Mouse (Mus musculus) cerebellum, adult 9-10 months (tissue): Measurements from ENCODE around the gene Shcbp1l.

Experiments used
- DNase-seq: peaks from one replicate; pipeline ENCODE4 v3.0.0; 2022

Gene Shcbp1l

DNA sequence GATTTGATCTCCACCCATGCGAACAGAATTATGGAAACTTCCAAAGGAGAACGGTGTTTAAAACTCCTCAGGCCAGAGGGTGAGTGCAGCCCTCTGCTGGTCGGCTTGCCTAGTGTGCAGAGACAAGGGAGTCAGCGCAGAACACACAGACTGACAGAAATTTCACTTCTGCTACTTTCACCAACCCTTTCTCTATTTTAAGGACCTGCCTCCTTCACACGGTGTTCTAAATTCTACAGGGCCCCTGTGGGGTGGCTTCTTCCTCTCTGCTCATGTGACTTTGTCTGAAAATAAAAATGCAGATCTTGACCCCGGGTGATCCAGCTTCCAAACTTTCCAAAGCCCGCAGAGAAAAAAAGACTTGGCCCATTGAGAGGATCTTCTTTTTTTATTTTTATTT, 64.2 kb downstream of the Shcbp1l start:
- DNase-seq: no peak

DNA sequence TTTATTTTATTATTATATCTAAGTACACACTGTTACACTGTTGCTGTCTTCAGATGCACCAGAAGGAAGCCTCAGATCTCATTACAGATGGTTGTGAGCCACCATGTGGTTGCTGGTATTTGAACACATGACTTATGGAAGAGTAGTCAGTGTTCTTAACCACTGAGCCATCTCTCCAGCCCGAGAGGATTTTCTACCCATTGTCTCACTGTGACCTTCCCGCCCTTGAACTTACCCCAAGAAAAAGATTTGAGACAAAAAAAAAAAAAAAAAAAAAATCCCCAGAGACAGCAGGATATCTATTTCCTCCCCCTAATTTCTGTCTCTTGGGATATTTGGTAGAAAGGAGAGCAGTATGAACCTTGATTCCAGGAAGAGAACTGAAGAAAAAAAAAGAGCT, 64.6 kb downstream of the Shcbp1l start:
- no peak for DNase-seq

DNA sequence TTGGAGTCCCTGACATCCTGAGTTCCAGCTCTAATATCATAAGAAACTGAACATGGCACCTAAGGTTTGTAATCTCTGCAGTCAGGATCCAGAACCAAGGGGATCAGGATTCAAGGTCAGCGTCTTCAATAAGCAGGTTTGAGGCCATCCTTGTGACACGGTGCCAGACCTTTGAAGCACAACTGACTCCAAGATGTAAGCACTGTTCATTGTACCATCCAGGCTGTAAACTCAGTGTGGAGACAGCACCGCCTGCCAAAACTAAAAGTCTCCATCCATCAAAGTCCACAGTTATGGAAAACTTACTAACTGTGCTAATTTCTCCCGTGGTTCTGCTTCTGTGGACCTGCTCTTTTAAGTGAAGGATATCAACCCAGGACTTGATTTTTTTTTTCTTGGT, 65.0 kb downstream of the Shcbp1l start:
- DNase-seq: no peak

- DNase-seq: no peak
Observed at GRCm38 (mm10) chr1:153491345-153491744, 66.4 kb downstream of the Shcbp1l start.

DNA sequence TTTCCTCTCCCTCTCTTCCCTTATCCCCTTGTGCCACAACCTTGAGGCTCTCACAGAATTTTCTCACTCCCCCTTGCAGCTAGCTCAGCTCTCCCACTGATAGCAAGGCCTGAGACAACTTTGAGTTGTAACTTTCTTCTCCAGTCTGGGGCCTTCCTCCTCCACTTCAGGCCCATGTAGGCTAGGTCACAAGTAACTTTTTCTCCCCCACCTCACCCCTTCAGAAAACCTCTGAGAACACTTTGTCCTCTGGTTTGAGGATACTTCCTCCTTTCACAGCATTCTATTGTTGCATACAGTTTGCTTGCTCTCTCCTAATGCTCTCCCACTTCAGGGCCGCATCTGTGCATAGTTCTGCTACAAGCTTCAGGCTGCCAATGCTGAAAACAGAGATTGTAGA, 66.9 kb downstream of the Shcbp1l start:
- no peak for DNase-seq

GRCm38 (mm10) chr1:153493338-153493737, 68.4 kb downstream of the Shcbp1l start:
- no peak for DNase-seq

- DNase-seq: no peak
Observed at GRCm38 (mm10) chr1:153493931-153494330, 69.0 kb downstream of the Shcbp1l start.

DNA sequence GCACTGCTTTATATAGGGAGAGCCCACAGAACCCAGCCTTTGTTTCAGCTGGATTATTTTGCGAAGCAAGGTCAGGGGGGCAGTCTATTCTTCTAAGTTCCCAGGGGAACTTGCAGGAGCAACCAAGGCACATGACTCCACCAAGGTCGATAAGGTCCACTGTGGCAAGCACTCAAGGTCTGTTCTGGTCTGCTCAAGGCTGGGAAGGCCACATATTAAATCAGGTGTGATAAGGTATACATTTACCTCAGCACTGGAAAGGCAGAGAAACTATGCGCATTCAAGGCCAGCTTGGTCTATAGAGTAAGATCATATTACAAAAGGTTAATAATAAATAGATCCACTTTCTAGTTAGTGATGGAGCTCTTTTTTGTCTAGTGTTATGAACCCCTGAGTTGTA, 71.1 kb downstream of the Shcbp1l start:
- no peak for DNase-seq

- DNase-seq: no peak
Observed at GRCm38 (mm10) chr1:153500030-153500429, 75.1 kb downstream of the Shcbp1l start.

- no peak for DNase-seq
Observed at GRCm38 (mm10) chr1:153501644-153502321, 76.8 kb downstream of the Shcbp1l start.
